30 mouse cellular contexts compared by ENCODE assay signal in genomic region chr8:106722453-106722852, GRCm38 (mm10). TPM values are rescaled to one million over a fixed set of nuclear protein-coding genes. Genes with fewer than 3 reads are reported as not detected.
A peak's percentile ranks its signal among the peaks of the same experiment; 100 is the strongest.
DNase-seq lines count a peak whose midpoint lies in the region; ATAC-seq and TF ChIP-seq lines count a peak whose summit lies in the region.
"Had no signal": no experiment of that assay in that cellular context is flagged by ENCODE, and none has a peak within 500 bp of the region (broad histone marks: within the 10 kb centered on the region; RNA-seq: fewer than 3 reads in every experiment).

No protein-coding gene starts in this region.

- peaks cover 15% of the 10 kb centered on the region; the same call in 1 of the 2 replicates for H3K36me3 ChIP-seq in forebrain, embryonic 12.5 days (replicated peaks)
- no peaks in the 10 kb centered on the region for H3K36me3 ChIP-seq in forebrain, embryonic 14.5 days (ENCODE audit: control insufficient read depth, insufficient read depth, low read length)
- H3K36me3 ChIP-seq in kidney, embryonic 15.5 days = peaks cover 33% of the 10 kb centered on the region
- H3K36me3 ChIP-seq in liver, adult 2 months (ENCODE audit: control insufficient read depth, insufficient read depth, low read length) = peaks cover 5% of the 10 kb centered on the region
- H3K36me3 ChIP-seq: hindbrain, embryonic 15.5 days; midbrain, embryonic 15.5 days had no signal

- H3K9me3 ChIP-seq in forebrain, embryonic 12.5 days = no peaks in the 10 kb centered on the region
- H3K9me3 ChIP-seq in forebrain, embryonic 14.5 days (replicated peaks; ENCODE audit: control insufficient read depth, low read length) = no peaks in the 10 kb centered on the region
- no peaks in the 10 kb centered on the region for H3K9me3 ChIP-seq in kidney, embryonic 15.5 days (replicated peaks)
- H3K9me3 ChIP-seq: embryonic facial prominence, embryonic 13.5 days; forebrain, embryonic 10.5 days; heart, embryonic 12.5 days; hindbrain, embryonic 15.5 days; midbrain, embryonic 10.5 days; midbrain, embryonic 15.5 days had no signal

- no peak overlapping the region for H3K4me2 ChIP-seq in forebrain, embryonic 12.5 days
- no peak overlapping the region for H3K4me2 ChIP-seq in forebrain, embryonic 14.5 days (ENCODE audit: low read length)
- no peak overlapping the region for H3K4me2 ChIP-seq in kidney, embryonic 15.5 days
- H3K4me2 ChIP-seq: embryonic facial prominence, embryonic 13.5 days; heart, embryonic 12.5 days; hindbrain, embryonic 15.5 days; midbrain, embryonic 15.5 days had no signal

- no peak overlapping the region for H3K9ac ChIP-seq in forebrain, embryonic 12.5 days
- no peak overlapping the region for H3K9ac ChIP-seq in forebrain, embryonic 14.5 days (ENCODE audit: low read length)
- no peak overlapping the region for H3K9ac ChIP-seq in kidney, embryonic 15.5 days
- H3K9ac ChIP-seq in liver, adult 2 months (ENCODE audit: low read depth, low read length) = no peak overlapping the region
- H3K9ac ChIP-seq: embryonic facial prominence, embryonic 13.5 days; heart, embryonic 12.5 days; hindbrain, embryonic 15.5 days; liver, embryonic 14.5 days; midbrain, embryonic 15.5 days had no signal

- H3K27ac ChIP-seq in forebrain, embryonic 12.5 days = 0 out of 2 replicates have a peak overlapping the region, but pooled peaks have one; percentile 26
- no peak overlapping the region for H3K27ac ChIP-seq in forebrain, embryonic 14.5 days (ENCODE audit: low read depth, low read length)
- H3K27ac ChIP-seq in kidney, embryonic 15.5 days = peak overlapping the region; percentile 76
- no peak overlapping the region for H3K27ac ChIP-seq in liver, adult 2 months (replicated peaks; ENCODE audit: insufficient read depth, low read depth, low read length)
- H3K27ac ChIP-seq in brown adipose tissue, adult 24 weeks (replicated peaks; ENCODE audit: low read depth, low read length) = peak overlapping the region; percentile 31
- H3K27ac ChIP-seq: embryonic facial prominence, embryonic 13.5 days; forebrain, embryonic 10.5 days; hindbrain, embryonic 10.5 days; hindbrain, embryonic 15.5 days; liver, embryonic 14.5 days; midbrain, embryonic 10.5 days; stomach, postnatal 0 days had no signal

- no peak for TF ChIP-seq CTCF in liver, adult 2 months (IDR thresholded peaks at IDR 0.05; ENCODE audit: low read depth, low read length)

- TF ChIP-seq POLR2A in liver, adult 2 months (IDR thresholded peaks at IDR 0.05; ENCODE audit: extremely low read depth, insufficient read depth, low read length) = no peak

- 89% methylated on average over 6 of the region's 6 CpGs for WGBS in forebrain, embryonic 12.5 days
- 90% methylated on average over 6 of the region's 6 CpGs for WGBS in forebrain, embryonic 14.5 days
- WGBS in kidney, embryonic 15.5 days = 49% methylated on average over 6 of the region's 6 CpGs
- 49% methylated on average over 6 of the region's 6 CpGs for WGBS in liver, adult 2 months

- no peaks in the 10 kb centered on the region for H3K79me2 ChIP-seq in liver, adult 2 months (ENCODE audit: control insufficient read depth, insufficient read depth, low read length)

- DNase-seq in forebrain, embryonic 14.5 days (ENCODE audit: low spot score) = no peak
- DNase-seq in kidney, adult 9 months = no peak
- peak; percentile 5 for DNase-seq in liver, adult 2 months (ENCODE audit: extremely low read depth, low read depth, low spot score)
- no peak for DNase-seq in liver
- no peak for DNase-seq in ovary, postnatal 10 days (ENCODE audit: low spot score)
- DNase-seq: adrenal gland, postnatal 36 days; cerebellum, adult 9-10 months; cerebellum, postnatal 36 days; gastrocnemius, postnatal 36 days; heart, adult 18-20 months; layer of hippocampus, postnatal 36 days; left cerebral cortex, postnatal 4 days; lung, adult 2 months; lung, postnatal 14 days; right cerebral cortex, postnatal 4 days; thymus, adult 18-20 months; thymus, postnatal 25 days had no signal

- H3K4me3 ChIP-seq in forebrain, embryonic 12.5 days (replicated peaks) = no peak overlapping the region
- no peak overlapping the region for H3K4me3 ChIP-seq in forebrain, embryonic 14.5 days (ENCODE audit: low read depth, low read length)
- no peak overlapping the region for H3K4me3 ChIP-seq in kidney, embryonic 15.5 days (replicated peaks)
- no peak overlapping the region for H3K4me3 ChIP-seq in liver, adult 2 months (ENCODE audit: insufficient read depth, low read depth, low read length)
- no peak overlapping the region for H3K4me3 ChIP-seq in brown adipose tissue, adult 24 weeks (ENCODE audit: insufficient read depth, low read depth, low read length)
- H3K4me3 ChIP-seq: embryonic facial prominence, embryonic 13.5 days; forebrain, embryonic 10.5 days; heart, embryonic 12.5 days; hindbrain, embryonic 10.5 days; hindbrain, embryonic 15.5 days; midbrain, embryonic 10.5 days; midbrain, embryonic 15.5 days had no signal

- ATAC-seq in forebrain, embryonic 12.5 days (ENCODE audit: low FRiP score) = no peak
- ATAC-seq in forebrain, embryonic 14.5 days = no peak
- no peak for ATAC-seq in kidney, embryonic 15.5 days (replicated peaks; ENCODE audit: low FRiP score)
- ATAC-seq: inflammation-experienced regulatory T-cells, adult 6 months; midbrain, embryonic 15.5 days had no signal

- peaks cover 17% of the 10 kb centered on the region for H3K4me1 ChIP-seq in forebrain, embryonic 12.5 days
- peaks cover 3% of the 10 kb centered on the region; the same call in 1 of the 2 replicates for H3K4me1 ChIP-seq in forebrain, embryonic 14.5 days (ENCODE audit: control insufficient read depth, insufficient read depth, low read length)
- H3K4me1 ChIP-seq in kidney, embryonic 15.5 days = peaks cover 11% of the 10 kb centered on the region
- no peaks in the 10 kb centered on the region for H3K4me1 ChIP-seq in liver, adult 2 months (ENCODE audit: control insufficient read depth, insufficient read depth, low read length)
- H3K4me1 ChIP-seq in brown adipose tissue, adult 24 weeks (ENCODE audit: control insufficient read depth, insufficient read depth, insufficient read length, low read length) = peaks cover 6% of the 10 kb centered on the region; the same call in 1 of the 2 replicates

- no peaks in the 10 kb centered on the region for H3K27me3 ChIP-seq in forebrain, embryonic 12.5 days
- no peaks in the 10 kb centered on the region for H3K27me3 ChIP-seq in forebrain, embryonic 14.5 days (replicated peaks; ENCODE audit: control insufficient read depth, insufficient read depth, low read length)
- no peaks in the 10 kb centered on the region for H3K27me3 ChIP-seq in kidney, embryonic 15.5 days
- H3K27me3 ChIP-seq in liver, adult 2 months (ENCODE audit: control insufficient read depth, insufficient read depth, low read length) = no peaks in the 10 kb centered on the region
- H3K27me3 ChIP-seq: embryonic facial prominence, embryonic 13.5 days; heart, embryonic 12.5 days; hindbrain, embryonic 15.5 days had no signal

RNA-seq across cellular contexts. Expression of gene Tango6, which starts 39.6 kb away (rescaled TPM):
- polyA plus RNA-seq in forebrain, embryonic 12.5 days (2016; fragmentation: Nextera tagmentation; extraction: Ambion mirVana) = 8.8 and 9.9 TPM in 2 replicates
- 2.4 and 4.4 TPM in 2 replicates for polyA plus RNA-seq in forebrain, embryonic 14.5 days (2014; fragmentation: Nextera tagmentation; extraction: Ambion mirVana)
- polyA plus RNA-seq in kidney, embryonic 15.5 days (2015; fragmentation: Nextera tagmentation; extraction: Ambion mirVana) = 11.6 and 12.3 TPM in 2 replicates
- 2.1 and 3.2 TPM in 2 replicates for total RNA-seq in liver, adult 2 months (2014; rRNA removed)
- 3.4 and 4.0 TPM in 2 replicates for polyA plus RNA-seq in liver, adult 2 months (2012; rRNA removed)
- 1.9 and 2.5 TPM in 2 replicates for polyA plus RNA-seq in brown adipose tissue, adult 24 weeks (2012; ENCODE audit: insufficient read depth, insufficient read length, missing spikeins)

Comparison
In these comparisons a context has a peak if more than half of its experiments do, and no peak if none do; other contexts are left out.
1. H3K27ac ChIP-seq: peak in forebrain, embryonic 12.5 days (single experiment), kidney, embryonic 15.5 days (single experiment) and brown adipose tissue, adult 24 weeks (single experiment); none in forebrain, embryonic 14.5 days (single experiment) and liver, adult 2 months (single experiment).